Mouse (Mus musculus): ENCODE data around the gene Irs3. TPM values are rescaled to one million over a fixed set of nuclear protein-coding genes. Genes with fewer than 3 reads are reported as not detected.

Irs3 gene
- total RNA-seq (2017): 0.10 TPM in 1 of 3 replicates, not detected in the others

DNA sequence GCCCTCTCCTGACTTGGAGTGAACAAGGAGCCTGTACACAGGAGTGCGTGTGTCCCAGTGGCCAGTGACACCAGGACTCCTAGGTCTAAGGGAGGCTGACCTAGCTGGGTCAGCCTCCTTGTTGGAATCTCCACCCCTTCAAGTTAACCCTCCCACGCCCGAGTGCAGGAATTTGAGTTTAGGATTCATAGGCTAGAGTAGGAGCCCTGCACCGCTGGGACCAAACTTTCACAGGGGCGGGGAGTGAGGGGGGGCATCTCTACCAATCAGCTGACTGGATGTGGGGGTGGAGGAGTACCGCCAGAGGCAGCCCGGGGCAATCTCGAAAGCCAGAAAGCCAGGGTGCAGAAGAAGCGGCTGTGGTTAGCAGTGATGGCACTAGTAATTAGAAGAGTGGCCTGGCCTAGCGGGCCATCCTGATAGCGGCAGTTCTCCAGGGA is at the start of gene Irs3:
TSS of gene Irs3 (minus strand) at position 63 of the 440 bp plus-strand sequence.
- no peak for ATAC-seq (replicated peaks; ENCODE audit: insufficient number of reproducible peaks, low FRiP score, low TSS enrichment, poor library complexity, severe bottlenecking)

DNA sequence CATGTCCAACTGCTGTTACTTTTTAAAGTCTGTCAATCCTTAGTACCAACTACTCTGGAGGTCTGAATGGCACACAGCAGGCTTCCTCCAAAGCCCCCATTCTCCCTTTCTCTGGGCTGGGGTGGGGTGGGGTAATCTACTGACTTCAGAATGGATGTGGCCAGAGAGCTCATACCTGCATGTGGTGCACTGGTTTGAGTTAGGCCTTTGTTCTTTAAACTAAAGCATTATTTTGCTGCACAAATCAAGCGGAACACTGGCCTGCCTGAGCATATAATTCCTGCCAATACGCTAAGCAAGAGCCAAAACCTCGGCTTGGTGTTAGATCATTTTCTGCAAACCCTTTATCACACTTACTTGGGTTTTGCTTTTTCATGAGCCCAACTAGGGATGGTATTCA is 49.3 kb upstream of the Irs3 start:
- ATAC-seq (replicated peaks; ENCODE audit: insufficient number of reproducible peaks, low FRiP score, low TSS enrichment, poor library complexity, severe bottlenecking): no peak

DNA sequence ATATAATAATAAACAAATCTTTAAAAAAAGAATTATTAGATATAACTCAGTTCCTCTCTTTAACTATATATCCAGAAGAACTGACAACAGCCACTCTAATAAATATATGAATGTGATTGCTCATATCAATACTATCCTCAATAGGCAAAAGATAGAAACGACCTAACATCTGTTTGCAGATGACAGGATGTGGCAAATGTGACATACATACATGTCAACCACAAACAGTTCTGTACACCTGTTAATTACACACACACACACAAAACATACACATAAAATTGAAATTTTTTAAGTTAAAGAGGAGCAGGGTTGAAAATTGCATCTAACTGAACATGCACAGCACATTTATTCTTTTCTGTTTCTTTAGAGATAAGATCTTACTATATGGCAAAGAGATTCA is 46.4 kb upstream of the Irs3 start:
- no peak for ATAC-seq (replicated peaks; ENCODE audit: insufficient number of reproducible peaks, low FRiP score, low TSS enrichment, poor library complexity, severe bottlenecking)

DNA sequence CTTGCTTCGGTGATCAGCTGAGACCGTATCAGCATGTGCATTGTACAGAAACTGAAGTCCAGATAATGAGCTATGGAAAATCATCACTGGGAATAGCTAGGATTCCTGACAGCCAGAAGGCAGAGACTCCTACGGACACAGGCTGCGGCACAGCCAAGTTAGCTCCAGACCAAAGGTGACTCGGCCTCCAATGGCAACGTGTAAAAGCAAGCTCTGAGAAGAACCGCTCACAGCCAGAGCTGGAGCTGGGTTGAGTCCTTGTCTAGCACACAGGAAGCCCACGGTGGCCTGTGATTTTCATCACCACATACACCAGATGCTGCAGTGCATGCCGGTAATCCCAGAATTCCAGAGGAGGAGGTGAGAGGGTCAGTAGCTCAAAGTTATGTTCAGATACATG is 45.0 kb upstream of the Irs3 start:
- no peak for ATAC-seq (replicated peaks; ENCODE audit: insufficient number of reproducible peaks, low FRiP score, low TSS enrichment, poor library complexity, severe bottlenecking)

DNA sequence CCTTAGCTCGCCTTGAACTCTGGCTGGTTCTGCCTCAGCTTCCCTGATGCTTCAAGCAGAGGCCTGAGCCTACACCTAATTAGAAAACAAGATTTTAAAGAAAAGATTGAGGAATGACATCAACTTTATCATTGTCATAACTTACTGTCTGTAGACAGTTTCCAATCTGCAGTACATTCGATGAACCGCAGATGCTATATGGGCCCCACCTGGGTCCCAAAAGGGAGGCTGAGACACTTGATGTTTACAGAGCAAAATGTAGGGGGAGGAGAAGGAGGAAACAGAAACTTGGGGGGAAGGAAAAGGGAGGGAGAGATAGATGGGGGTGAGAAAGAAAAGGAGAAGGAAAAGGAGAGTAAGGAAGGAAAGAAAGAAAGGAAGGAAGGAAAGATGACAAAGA is 44.5 kb upstream of the Irs3 start:
- ATAC-seq (replicated peaks; ENCODE audit: insufficient number of reproducible peaks, low FRiP score, low TSS enrichment, poor library complexity, severe bottlenecking): no peak

DNA sequence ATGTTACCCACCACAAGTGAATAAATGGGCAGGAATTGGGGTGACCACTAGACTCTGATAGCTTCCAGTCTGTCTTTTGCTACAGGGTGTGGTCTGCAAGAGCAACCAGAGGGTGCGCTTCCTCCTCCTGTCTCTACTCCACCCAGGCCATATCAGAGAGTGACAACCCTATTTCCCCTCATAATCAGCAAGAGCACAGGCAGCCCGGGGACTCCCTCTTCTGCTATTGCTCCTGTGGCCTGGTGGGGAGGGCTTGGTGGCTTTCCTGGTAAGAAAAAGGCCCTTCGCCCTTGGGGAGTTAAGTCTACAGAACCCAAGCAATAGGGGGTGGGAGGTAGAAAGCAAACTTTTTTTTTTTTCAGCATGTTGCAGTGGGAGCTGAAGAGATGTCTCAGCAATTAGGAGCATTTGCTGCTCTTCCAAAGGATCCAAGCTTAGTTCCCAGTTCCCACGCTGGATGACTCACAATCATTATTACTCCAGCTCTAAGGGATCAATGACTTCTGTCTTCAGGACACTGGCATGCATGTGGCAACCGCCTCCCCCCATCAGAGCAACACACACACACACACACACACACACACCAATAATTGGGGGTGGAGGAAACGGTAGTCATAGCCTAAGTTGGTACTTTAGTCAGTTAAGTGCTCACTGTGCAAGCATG is 40.7 kb upstream of the Irs3 start:
- ATAC-seq (replicated peaks; ENCODE audit: insufficient number of reproducible peaks, low FRiP score, low TSS enrichment, poor library complexity, severe bottlenecking): peak; percentile 54

DNA sequence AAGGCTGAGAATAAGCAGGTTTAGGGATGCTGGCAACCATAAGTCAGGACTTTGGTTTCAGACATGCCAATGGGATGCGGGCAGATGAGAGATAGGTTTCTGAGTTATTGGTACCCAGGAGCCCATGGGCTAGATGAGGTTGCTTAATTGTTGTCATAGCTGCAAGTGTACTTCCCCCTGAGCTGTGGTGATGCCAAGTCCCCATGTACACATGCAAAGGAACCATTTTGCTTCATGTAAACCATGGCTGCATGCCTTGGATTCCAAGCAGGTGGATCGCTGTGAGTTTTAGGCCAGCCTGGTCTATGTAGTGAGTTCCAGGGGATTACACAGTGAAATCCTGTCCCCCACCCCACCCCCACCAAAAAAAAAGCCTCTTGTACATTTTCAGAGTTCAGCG is 40.1 kb upstream of the Irs3 start:
- peak; percentile 48 for ATAC-seq (replicated peaks; ENCODE audit: insufficient number of reproducible peaks, low FRiP score, low TSS enrichment, poor library complexity, severe bottlenecking)

DNA sequence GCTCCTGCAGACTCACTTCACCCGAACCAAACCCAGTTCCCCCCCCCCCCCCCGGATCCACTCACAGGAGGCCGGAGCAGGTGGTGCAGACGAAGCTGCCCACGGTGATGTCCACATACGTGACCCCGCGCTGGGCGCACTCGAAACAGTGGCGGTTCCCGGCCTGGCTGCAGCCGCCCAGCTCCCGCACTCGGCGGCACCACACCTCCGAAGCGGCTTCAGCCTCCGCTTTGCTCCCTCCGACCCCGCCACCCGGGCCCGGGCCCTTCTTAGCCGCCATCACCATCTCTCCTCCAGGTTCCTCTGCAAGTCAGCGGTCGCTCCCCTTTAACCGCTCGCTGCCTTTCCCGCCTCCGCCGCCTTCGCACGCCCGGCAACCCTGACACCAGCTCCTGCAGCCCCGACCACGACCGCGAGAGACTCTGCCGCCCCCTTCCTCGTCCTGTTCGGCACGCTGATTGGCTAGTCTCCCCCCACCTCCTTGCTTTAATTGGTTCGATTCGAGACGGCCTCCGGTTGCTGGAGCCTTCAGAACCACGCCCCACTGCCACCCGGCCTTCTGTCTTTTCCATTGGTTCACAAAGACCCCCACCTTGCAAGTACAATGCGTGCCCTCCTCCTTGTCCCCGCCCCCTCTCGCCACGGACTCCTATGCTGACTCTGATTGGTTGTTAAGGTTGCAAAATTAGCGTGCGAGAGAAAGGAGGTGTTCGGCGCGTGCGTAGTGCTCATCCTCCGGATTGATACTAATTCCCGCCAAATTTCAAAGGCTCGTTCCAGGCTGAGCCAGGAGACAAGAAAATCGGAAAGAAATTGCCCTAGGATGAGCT is 39.0 kb upstream of the Irs3 start, which contains the start of gene Agfg2:
TSS of gene Agfg2 (minus strand) at position 433 of the 830 bp plus-strand sequence.
- ATAC-seq (replicated peaks; ENCODE audit: insufficient number of reproducible peaks, low FRiP score, low TSS enrichment, poor library complexity, severe bottlenecking): peak; percentile 98

DNA sequence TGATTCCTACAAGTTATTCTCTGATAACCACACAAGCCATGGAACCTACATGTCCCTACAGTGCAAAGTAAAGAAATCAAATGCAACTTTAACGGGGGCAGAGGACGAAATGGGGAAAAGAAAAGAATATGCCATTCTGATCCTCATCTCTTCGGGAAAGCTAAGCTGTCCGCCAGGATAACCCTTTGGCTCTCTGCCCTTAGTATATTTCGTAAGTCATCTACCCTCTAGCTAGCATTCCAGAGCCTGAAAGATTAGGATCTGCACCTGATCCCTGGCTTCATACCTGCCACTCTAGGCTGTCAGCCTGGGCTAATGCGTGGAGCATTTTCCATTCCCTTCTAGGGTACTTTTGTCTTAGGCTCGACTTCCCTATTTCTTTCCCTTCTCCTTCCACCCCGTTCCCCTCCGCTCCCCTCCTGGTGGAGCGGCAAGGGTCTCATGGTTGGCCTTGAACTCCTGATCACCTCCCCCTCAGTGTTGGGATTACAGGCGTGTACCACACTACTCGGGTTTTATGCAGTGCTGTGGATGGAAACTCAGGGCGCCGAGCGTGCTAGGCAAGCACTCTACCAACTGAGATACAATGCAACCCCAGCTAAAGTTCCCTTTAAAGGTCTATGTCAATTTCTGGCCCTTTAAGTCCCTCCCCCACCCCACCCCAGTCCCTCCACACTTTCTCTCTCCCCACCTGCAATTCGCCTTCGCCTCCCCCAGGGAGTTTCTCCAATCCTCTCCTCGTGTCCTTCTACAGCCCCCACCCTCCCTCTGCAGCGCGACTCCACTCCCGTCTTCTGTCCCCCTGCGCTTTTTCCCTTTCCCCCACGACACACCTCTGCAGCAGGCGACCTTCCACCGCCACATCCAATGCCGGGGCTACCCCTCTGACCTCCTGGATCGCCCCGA is 38.1 kb upstream of the Irs3 start:
- ATAC-seq (replicated peaks; ENCODE audit: insufficient number of reproducible peaks, low FRiP score, low TSS enrichment, poor library complexity, severe bottlenecking): no peak

DNA sequence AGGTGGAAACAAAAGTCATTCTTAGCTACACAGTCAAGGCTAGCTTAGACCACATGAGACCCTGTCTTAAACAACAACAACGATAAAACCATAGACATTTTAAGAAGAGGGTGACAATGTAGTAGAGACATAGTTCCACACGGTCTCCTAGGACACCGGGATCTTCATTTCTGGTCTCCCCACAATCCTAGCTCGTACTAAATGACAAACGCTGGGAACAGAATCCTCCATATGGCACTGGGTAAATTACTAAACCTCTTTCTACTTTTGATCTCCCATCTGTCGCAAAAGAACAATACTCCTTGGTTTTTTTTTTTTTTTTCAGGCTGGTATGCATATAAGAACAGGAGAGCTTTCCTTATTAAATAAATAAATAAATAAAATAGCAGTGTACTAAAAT is 37.0 kb upstream of the Irs3 start:
- no peak for ATAC-seq (replicated peaks; ENCODE audit: insufficient number of reproducible peaks, low FRiP score, low TSS enrichment, poor library complexity, severe bottlenecking)

DNA sequence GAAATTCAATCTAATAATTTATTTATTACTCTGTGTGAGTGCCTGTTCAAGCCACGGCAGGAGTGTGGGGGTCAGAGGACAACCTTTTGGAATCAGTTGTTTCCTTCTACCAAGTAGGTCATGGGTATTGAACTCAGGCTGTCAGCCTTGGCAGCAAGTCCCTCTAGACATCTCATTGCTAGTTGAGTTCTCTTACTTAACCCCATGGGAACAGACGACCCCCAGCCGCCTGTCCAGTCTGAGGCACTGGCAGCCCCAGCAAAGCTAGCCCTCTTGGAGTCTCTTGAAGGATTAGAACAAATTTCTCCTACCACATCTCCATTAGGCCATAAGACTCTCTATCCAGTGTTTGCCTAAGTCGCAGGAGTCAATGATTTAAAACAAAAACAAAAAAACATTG is 34.2 kb upstream of the Irs3 start:
- ATAC-seq (replicated peaks; ENCODE audit: insufficient number of reproducible peaks, low FRiP score, low TSS enrichment, poor library complexity, severe bottlenecking): no peak

DNA sequence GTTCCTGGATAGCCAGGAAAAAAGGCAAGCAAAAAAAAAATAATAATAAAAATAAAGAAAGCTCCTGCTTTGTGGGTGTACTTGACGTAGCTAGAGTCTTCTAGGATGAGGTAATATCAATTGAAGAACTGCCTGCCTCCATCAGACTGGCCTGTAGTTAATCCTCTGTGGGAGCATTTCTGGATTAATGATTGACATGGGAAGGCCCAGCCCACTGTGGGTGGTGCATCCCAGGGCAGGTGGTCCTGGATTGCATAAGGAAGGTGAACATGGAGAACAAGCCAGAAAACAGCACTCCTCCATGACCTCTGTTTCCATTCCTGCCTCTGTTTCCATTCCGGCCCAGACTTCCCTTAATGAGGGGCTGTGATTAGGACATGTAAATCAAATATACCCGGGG is 33.2 kb upstream of the Irs3 start:
- no peak for ATAC-seq (replicated peaks; ENCODE audit: insufficient number of reproducible peaks, low FRiP score, low TSS enrichment, poor library complexity, severe bottlenecking)

DNA sequence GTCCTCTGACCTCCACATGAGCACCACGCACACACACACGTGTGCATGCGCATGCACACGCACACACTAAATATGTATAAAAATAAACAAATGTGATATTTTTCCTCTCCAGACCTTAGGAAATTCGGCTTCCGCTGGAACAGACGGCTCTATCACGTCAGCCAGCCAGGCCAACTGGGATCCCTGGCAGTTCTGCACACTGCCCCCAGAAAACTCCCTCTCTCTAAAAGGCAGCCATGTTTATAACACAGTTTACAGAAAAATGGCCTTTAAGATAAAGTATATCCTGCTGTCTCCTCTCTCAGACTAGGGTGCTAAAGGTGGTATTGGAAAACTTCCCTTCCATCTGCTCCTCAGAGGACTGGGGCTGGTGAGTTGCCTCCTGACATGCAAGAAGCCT is 32.3 kb upstream of the Irs3 start:
- ATAC-seq (replicated peaks; ENCODE audit: insufficient number of reproducible peaks, low FRiP score, low TSS enrichment, poor library complexity, severe bottlenecking): no peak

DNA sequence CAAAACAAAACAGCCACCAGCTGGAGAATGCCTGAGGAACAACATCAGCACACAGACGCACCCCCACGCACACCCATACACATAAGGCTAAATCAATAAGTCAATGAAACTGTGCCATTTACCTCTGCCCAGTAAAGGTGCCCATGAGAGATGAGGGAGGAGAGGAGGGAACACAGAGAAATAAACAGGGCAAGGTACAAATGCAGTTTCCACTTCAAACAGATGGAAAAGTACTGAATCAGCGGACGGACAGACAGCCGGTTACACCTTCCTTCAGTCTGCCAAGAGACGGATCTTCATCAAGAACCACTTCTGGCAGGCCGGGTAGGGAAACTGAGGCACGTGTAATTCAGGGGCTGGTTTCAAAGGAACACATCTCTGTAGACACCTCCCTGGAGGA is 29.3 kb upstream of the Irs3 start:
- ATAC-seq (replicated peaks; ENCODE audit: insufficient number of reproducible peaks, low FRiP score, low TSS enrichment, poor library complexity, severe bottlenecking): no peak

DNA sequence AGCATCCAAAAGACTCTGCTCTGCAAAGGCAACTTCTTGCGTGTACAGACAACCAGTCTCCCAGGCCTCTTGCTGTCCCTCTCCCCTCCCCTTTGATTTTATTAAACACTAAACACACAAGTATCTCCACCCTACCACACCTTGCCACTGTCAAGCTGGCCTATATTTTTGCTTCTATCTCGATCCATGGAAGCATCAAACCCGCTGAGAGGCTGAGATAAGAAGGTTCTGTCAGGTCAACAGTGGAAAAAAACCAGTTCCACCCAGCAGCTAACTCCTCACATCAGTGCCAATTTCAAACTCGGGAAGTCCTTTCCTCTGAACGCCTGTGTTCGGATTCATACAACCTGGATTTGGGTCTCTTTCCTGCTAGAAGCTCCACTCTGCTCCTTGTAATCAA is 27.5 kb upstream of the Irs3 start:
- ATAC-seq (replicated peaks; ENCODE audit: insufficient number of reproducible peaks, low FRiP score, low TSS enrichment, poor library complexity, severe bottlenecking): no peak

DNA sequence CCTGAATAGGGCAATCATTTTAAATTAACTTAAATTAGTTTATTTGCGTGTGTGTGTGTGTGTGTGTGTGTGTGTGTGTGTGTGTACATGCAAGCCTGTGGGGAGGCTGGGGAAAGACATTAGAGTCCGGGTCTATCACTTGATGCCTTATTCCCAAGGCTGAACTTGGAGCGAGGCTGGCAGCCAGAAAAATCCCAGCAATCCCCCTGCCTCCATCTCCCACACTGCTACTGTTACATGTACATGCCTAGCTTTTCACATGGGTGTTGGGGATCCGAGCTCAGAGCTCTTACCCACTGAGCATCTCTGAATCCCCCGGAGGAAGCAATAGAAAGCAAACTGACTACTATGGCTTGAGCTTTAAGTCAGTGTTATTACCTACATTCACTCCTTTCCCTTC is 26.8 kb upstream of the Irs3 start:
- ATAC-seq (replicated peaks; ENCODE audit: insufficient number of reproducible peaks, low FRiP score, low TSS enrichment, poor library complexity, severe bottlenecking): no peak

DNA sequence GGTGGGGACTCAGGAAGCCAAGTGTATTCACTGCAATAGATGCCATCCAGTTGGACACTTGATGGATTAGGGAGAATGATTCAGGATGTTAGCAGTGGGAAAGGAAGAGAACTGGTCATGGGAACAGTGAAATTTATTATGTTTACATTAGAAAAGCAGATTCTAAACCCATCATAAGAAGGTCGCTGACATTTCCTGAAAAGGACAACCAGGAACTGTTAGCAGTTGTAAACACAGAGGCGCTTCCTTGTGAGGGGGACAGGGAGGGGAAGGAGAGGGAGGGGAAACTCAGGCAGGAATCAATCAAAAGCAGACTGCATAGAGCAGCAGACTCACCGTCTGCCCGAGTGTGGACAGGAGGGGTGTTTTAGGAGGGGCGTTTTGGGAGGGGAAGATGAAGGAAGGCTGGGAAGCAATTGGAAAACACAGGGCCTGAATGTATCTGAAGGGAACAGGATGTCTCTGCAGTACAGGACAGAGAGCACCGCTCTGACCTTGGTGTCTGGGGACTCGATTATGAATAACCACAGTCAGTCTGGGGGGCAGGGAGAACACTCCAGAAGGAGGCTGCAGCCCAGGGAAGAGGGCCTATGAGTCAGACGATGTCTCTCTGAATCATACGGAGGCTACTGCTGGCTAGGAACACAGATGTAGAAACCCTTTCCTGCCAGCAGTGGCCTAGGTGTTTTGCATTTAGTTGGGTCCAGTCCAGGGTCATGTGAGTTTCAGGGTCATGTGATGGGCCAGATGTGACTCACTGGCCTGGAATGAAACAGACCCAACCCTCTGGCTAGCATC is 26.1 kb upstream of the Irs3 start:
- peak; percentile 50; the same call in 1 of the 2 replicates for ATAC-seq (replicated peaks; ENCODE audit: insufficient number of reproducible peaks, low FRiP score, low TSS enrichment, poor library complexity, severe bottlenecking)

DNA sequence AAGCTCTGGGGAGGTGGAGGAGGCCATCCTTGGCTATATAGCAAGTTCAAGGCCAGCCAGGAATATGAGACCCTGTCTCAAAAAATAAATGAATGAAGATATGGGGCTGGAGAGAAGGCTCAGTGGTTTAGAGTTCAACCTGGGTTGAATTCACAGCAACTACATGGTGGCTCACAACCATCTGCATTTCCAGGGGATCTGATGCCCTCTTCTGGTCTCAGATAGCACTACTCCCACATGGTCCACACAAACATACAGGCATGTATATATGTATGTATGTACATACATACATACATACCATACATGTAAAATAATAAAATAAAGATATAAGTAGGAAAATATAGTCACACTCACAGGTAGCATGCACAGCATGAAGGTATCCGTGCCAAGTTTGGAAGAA is 24.7 kb upstream of the Irs3 start:
- ATAC-seq (replicated peaks; ENCODE audit: insufficient number of reproducible peaks, low FRiP score, low TSS enrichment, poor library complexity, severe bottlenecking): no peak
